In the genomic region with DNA sequence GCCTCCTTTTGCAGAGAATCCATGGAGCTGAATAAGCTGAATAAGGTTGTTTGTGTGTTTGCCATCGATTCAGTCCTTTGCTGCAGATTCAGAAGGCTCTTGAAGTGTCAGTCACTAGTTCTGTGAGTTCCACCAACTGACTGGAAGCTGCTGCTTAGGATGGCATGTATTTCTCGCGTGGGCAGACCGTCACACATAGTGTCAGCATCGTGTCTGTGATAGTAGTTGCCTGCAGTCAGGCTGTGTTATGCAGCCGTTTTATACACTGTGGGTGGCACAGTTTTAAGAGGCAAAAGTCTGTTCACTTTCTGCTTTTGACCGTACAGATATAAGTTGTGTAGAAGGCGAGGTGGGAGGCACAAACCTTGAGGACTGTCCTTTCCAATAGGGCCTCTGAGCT, we compare ENCODE assay signal across 17 mouse cellular contexts. TPM values are rescaled to one million over a fixed set of nuclear protein-coding genes. Genes with fewer than 3 reads are reported as not detected.
DNase-seq lines count a peak whose midpoint lies in the region.
"Had no signal": no experiment of that assay in that cellular context is flagged by ENCODE, and none has a peak within 500 bp of the region (broad histone marks: within the 10 kb centered on the region; RNA-seq: fewer than 3 reads in every experiment).

No protein-coding gene starts in this region.

- intact Hi-C loops in left cerebral cortex, postnatal 14 days (cut with DNase I), result no loop called here

- DNase-seq in layer of hippocampus, adult 11-12 months (ENCODE audit: low spot score), result peak; percentile 32
- no peak for DNase-seq in layer of hippocampus, postnatal 10 days (ENCODE audit: low spot score in 2 of 2)
- peak; percentile 23 to 41 for DNase-seq in layer of hippocampus, adult 8-10 months (ENCODE audit: low spot score in 2 of 2)
- peak; percentile 65 to 78 for DNase-seq in left cerebral cortex, postnatal 14 days (ENCODE audit: low spot score in 2 of 2)
- peak; percentile 66 to 84 for DNase-seq in right cerebral cortex, postnatal 36 days (ENCODE audit: low spot score in 2 of 2)
- DNase-seq in adrenal gland, postnatal 10 days, result no peak
- DNase-seq in thymus, postnatal 10 days (ENCODE audit: low spot score in 2 of 2), result no peak
- no peak for DNase-seq in embryo, embryonic 9.5 days (ENCODE audit: extremely low spot score)
- DNase-seq: cerebellum, adult 11-12 months; cerebellum, postnatal 36 days; gastrocnemius, postnatal 25 days; heart, postnatal 36 days; kidney, adult 18-20 months; kidney, postnatal 10 days; lung, postnatal 4 days; thymus, postnatal 25 days had no signal

RNA-seq across cellular contexts. Expression of a gene that starts 42.3 kb away (rescaled TPM):
- total RNA-seq in layer of hippocampus, postnatal 10 days (2021), result 10 to 100 TPM; 22.9 to 23.5 TPM
- total RNA-seq in layer of hippocampus, adult 8-10 months (2022), result 10 to 100 TPM; 34.7 to 41.0 (median 37.1) TPM
- total RNA-seq in left cerebral cortex, postnatal 14 days (2021), result 10 to 100 TPM; 27.6 to 27.9 TPM
- total RNA-seq in adrenal gland, postnatal 10 days (2021), result 10 to 100 TPM; 29.2 to 33.3 TPM
- total RNA-seq: MEL had no signal

Comparison
In these comparisons a context has a peak if more than half of its experiments do, and no peak if none do; other contexts are left out.
1. DNase-seq: peak in layer of hippocampus, adult 11-12 months (single experiment), layer of hippocampus, adult 8-10 months (2 of 2), left cerebral cortex, postnatal 14 days (2 of 2) and right cerebral cortex, postnatal 36 days (2 of 2); none in layer of hippocampus, postnatal 10 days (0 of 2), adrenal gland, postnatal 10 days (single experiment), thymus, postnatal 10 days (0 of 2) and embryo, embryonic 9.5 days (single experiment).